Mouse (Mus musculus) adrenal gland, adult 8-10 months (tissue): ENCODE measurements around the gene Hacd4. TPM values are rescaled to one million over a fixed set of nuclear protein-coding genes. Genes with fewer than 3 reads are reported as not detected.

Experiments
- total RNA-seq, 4 experiments: library from RNA; stranded (reverse); gene quantifications; 2 replicates each; pipeline ENCODE4 v1.2.4; 2022

Hacd4 gene
- total RNA-seq, 4 experiments from 2014 or later, result 3.3 to 6.9 (median 5.0) TPM

Other genes with a start within 250 kb of the Hacd4 start
- gene Ifnb1, start 83.8 kb upstream of the Hacd4 start, total RNA-seq, result not detected
- gene Ifna15, start 119.3 kb upstream of the Hacd4 start, total RNA-seq, result not detected
- not detected for gene Ifna14, start 132.9 kb upstream of the Hacd4 start, total RNA-seq
- gene Ifna9, start 153.5 kb upstream of the Hacd4 start, total RNA-seq, result not detected
- gene Ifna12, start 164.4 kb upstream of the Hacd4 start, total RNA-seq, result not detected
- not detected for gene C87499, start 195.5 kb upstream of the Hacd4 start, total RNA-seq
- not detected for gene Ifna13, start 205.5 kb upstream of the Hacd4 start, total RNA-seq
- gene Ifna16, start 238.0 kb upstream of the Hacd4 start, total RNA-seq, result not detected
- not detected for gene Ifna2, start 245.0 kb upstream of the Hacd4 start, total RNA-seq